Mouse (Mus musculus) testis, adult 2 months (tissue): ENCODE measurements around the gene Nhlrc2.

Source experiments
- CTCF ChIP-seq: fragments of 200-500 bp; IDR thresholded peaks from 2 replicates; pipeline ENCODE4 v1.5.1; 2012; ENCODE audit warnings: low read depth, mild to moderate bottlenecking, inconsistent platforms, low read length, moderate library complexity; ENCODE audit not compliant: control insufficient read depth, insufficient read depth, insufficient replicate concordance
- POLR2A ChIP-seq: fragments of 200-500 bp; IDR thresholded peaks from 2 replicates; pipeline ENCODE4 v1.6.1; 2012; ENCODE audit warnings: low read depth, mild to moderate bottlenecking, inconsistent platforms, low read length, moderate library complexity; ENCODE audit not compliant: control insufficient read depth

DNA sequence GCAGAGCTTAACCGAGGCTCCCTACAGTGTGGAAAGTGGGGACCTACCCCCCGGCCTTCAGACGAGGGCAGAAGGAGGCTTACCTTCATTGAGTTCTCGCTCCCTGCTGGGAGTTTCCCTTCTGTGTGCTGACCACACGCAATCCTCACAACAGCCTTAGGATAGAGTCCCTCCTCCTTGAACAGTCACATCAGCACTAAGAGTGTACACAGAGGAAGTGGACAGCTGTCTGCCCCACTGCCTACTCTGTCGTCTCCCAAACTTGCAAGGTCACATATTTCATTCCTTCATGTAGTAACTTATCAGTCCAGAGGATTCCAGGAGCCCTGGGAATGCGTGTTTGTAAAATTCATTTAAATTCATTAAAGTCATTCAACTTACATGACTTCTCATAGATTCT, 52.7 kb downstream of the Nhlrc2 start:
- no peak for TF ChIP-seq POLR2A
- TF ChIP-seq CTCF = no peak
